In the genomic region with DNA sequence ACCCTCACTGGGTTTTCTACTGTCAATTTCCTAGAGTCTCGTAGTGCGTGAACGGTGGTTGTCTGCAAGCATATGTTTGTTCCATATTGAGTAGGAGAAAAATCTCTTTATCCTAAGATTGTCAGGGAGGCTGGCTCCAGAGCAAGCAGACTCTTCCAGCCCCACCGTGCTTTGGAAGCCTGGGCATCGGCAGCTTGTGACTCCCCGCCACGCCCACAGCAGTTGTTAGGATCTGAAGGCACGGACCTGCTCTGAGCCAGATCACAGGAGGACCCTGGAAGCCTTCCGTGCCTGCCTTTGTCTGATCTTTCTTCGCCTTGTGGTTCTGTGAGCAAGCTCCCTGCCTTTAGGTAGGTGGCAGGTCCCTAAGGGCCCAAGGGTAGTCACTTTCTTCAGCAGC, we compare ENCODE assay signal across 11 mouse cellular contexts. TPM values are rescaled to one million over a fixed set of nuclear protein-coding genes. Genes with fewer than 3 reads are reported as not detected.
DNase-seq lines count a peak whose midpoint lies in the region; ATAC-seq and TF ChIP-seq lines count a peak whose summit lies in the region.
"Had no signal": no experiment of that assay in that cellular context is flagged by ENCODE, and none has a peak within 500 bp of the region (broad histone marks: within the 10 kb centered on the region; RNA-seq: fewer than 3 reads in every experiment).

No protein-coding gene starts in this region.

- H3K4me3 ChIP-seq in hindbrain, embryonic 10.5 days, result no peak overlapping the region
- no peak overlapping the region for H3K4me3 ChIP-seq in hindbrain, embryonic 11.5 days (ENCODE audit: low read depth, low read length)
- H3K4me3 ChIP-seq in hindbrain, embryonic 12.5 days, result no peak overlapping the region
- H3K4me3 ChIP-seq in midbrain, postnatal 0 days (ENCODE audit: low read depth, low read length), result no peak overlapping the region
- no peak overlapping the region for H3K4me3 ChIP-seq in liver, embryonic 11.5 days (ENCODE audit: low read depth, low read length)
- H3K4me3 ChIP-seq: limb, embryonic 10.5 days had no signal

- no peak for ATAC-seq in hindbrain, embryonic 11.5 days (ENCODE audit: low FRiP score)
- no peak for ATAC-seq in hindbrain, embryonic 12.5 days (ENCODE audit: low FRiP score)
- ATAC-seq in midbrain, postnatal 0 days (ENCODE audit: low FRiP score), result no peak
- ATAC-seq in liver, embryonic 11.5 days (replicated peaks; ENCODE audit: low FRiP score), result no peak

- no peak for TF ChIP-seq CTCF in midbrain, postnatal 0 days (IDR thresholded peaks at IDR 0.05)

- H3K9ac ChIP-seq in hindbrain, embryonic 11.5 days (ENCODE audit: low read depth, low read length), result no peak overlapping the region
- no peak overlapping the region for H3K9ac ChIP-seq in hindbrain, embryonic 12.5 days
- H3K9ac ChIP-seq in midbrain, postnatal 0 days (replicated peaks; ENCODE audit: low read length, poor library complexity, severe bottlenecking), result 0 out of 2 replicates have a peak overlapping the region, but pooled peaks have one; percentile 13
- H3K9ac ChIP-seq in liver, embryonic 11.5 days (ENCODE audit: low read depth, low read length), result no peak overlapping the region

- H3K9me3 ChIP-seq in hindbrain, embryonic 10.5 days, result no peaks in the 10 kb centered on the region
- H3K9me3 ChIP-seq in hindbrain, embryonic 11.5 days (ENCODE audit: control insufficient read depth, low read length), result no peaks in the 10 kb centered on the region
- H3K9me3 ChIP-seq in hindbrain, embryonic 12.5 days (replicated peaks), result no peaks in the 10 kb centered on the region
- H3K9me3 ChIP-seq in midbrain, postnatal 0 days (ENCODE audit: low read length), result no peaks in the 10 kb centered on the region
- H3K9me3 ChIP-seq in liver, embryonic 11.5 days (ENCODE audit: control insufficient read depth, low read length), result no peaks in the 10 kb centered on the region
- H3K9me3 ChIP-seq: limb, embryonic 10.5 days had no signal

- peaks cover 52% of the 10 kb centered on the region for H3K4me1 ChIP-seq in hindbrain, embryonic 10.5 days (replicated peaks)
- peaks cover 12% of the 10 kb centered on the region for H3K4me1 ChIP-seq in hindbrain, embryonic 11.5 days (replicated peaks; ENCODE audit: control insufficient read depth, insufficient read depth, low read length)
- H3K4me1 ChIP-seq in hindbrain, embryonic 12.5 days, result peaks cover 49% of the 10 kb centered on the region
- H3K4me1 ChIP-seq in midbrain, postnatal 0 days (ENCODE audit: insufficient read depth, low read length), result peaks cover 24% of the 10 kb centered on the region
- peaks cover 32% of the 10 kb centered on the region for H3K4me1 ChIP-seq in liver, embryonic 11.5 days (replicated peaks; ENCODE audit: control insufficient read depth, insufficient read depth, low read length)

- WGBS in hindbrain, embryonic 10.5 days, result 53% methylated on average over 10 of the region's 10 CpGs
- WGBS in hindbrain, embryonic 11.5 days, result 60% methylated on average over 10 of the region's 10 CpGs
- WGBS in hindbrain, embryonic 12.5 days, result 52% methylated on average over 10 of the region's 10 CpGs
- 35% methylated on average over 10 of the region's 10 CpGs for WGBS in midbrain, postnatal 0 days
- 56% methylated on average over 10 of the region's 10 CpGs for WGBS in liver, embryonic 11.5 days

- no peaks in the 10 kb centered on the region for H3K36me3 ChIP-seq in hindbrain, embryonic 10.5 days
- H3K36me3 ChIP-seq in hindbrain, embryonic 11.5 days (ENCODE audit: control insufficient read depth, insufficient read depth, low read length), result no peaks in the 10 kb centered on the region
- H3K36me3 ChIP-seq in hindbrain, embryonic 12.5 days, result no peaks in the 10 kb centered on the region
- no peaks in the 10 kb centered on the region for H3K36me3 ChIP-seq in midbrain, postnatal 0 days (ENCODE audit: insufficient read depth, low read length)
- no peaks in the 10 kb centered on the region for H3K36me3 ChIP-seq in liver, embryonic 11.5 days (ENCODE audit: control insufficient read depth, insufficient read depth, low read length)
- H3K36me3 ChIP-seq: limb, embryonic 10.5 days had no signal

- no peak overlapping the region for H3K4me2 ChIP-seq in hindbrain, embryonic 11.5 days (replicated peaks; ENCODE audit: low read depth, low read length)
- no peak overlapping the region for H3K4me2 ChIP-seq in hindbrain, embryonic 12.5 days (replicated peaks)
- no peak overlapping the region for H3K4me2 ChIP-seq in midbrain, postnatal 0 days (ENCODE audit: low read depth, low read length, poor library complexity, severe bottlenecking)
- H3K4me2 ChIP-seq in liver, embryonic 11.5 days, result no peak overlapping the region

- no peaks in the 10 kb centered on the region for H3K27me3 ChIP-seq in hindbrain, embryonic 10.5 days (ENCODE audit: insufficient read depth, poor library complexity, severe bottlenecking)
- no peaks in the 10 kb centered on the region for H3K27me3 ChIP-seq in hindbrain, embryonic 11.5 days (ENCODE audit: control insufficient read depth, insufficient read depth, low read length)
- no peaks in the 10 kb centered on the region for H3K27me3 ChIP-seq in hindbrain, embryonic 12.5 days
- H3K27me3 ChIP-seq in midbrain, postnatal 0 days (ENCODE audit: insufficient read depth, low read length), result no peaks in the 10 kb centered on the region
- peaks cover 4% of the 10 kb centered on the region; the same call in 1 of the 2 replicates for H3K27me3 ChIP-seq in liver, embryonic 11.5 days (replicated peaks; ENCODE audit: control insufficient read depth, insufficient read depth, low read length)

- peak overlapping the region; percentile 69 for H3K27ac ChIP-seq in hindbrain, embryonic 10.5 days
- H3K27ac ChIP-seq in hindbrain, embryonic 11.5 days (ENCODE audit: low read depth, low read length), result no peak overlapping the region
- H3K27ac ChIP-seq in hindbrain, embryonic 12.5 days, result peak overlapping the region; percentile 41; the same call in 1 of the 2 replicates
- H3K27ac ChIP-seq in midbrain, postnatal 0 days (ENCODE audit: low read depth, low read length), result peak overlapping the region; percentile 51
- H3K27ac ChIP-seq in liver, embryonic 11.5 days (ENCODE audit: low read depth, low read length), result no peak overlapping the region
- H3K27ac ChIP-seq: limb, embryonic 10.5 days had no signal

- no peak for DNase-seq in hindbrain, embryonic 10.5 days (ENCODE audit: low spot score)
- no peak for DNase-seq in hindbrain, embryonic 11.5 days (ENCODE audit: low spot score)
- peak; percentile 72 for DNase-seq in cerebellum, adult 8-10 months
- DNase-seq in midbrain, postnatal 0 days (ENCODE audit: low spot score), result peak; percentile 66
- no peak for DNase-seq in liver, embryonic 11.5 days (ENCODE audit: low spot score)
- no peak for DNase-seq in lung, postnatal 4 days
- DNase-seq in gastrocnemius, adult 8-10 months (ENCODE audit: low spot score in 2 of 2), result no peak
- DNase-seq: gastrocnemius, postnatal 36 days; lung, postnatal 14 days had no signal

RNA-seq across cellular contexts. Expression of a gene that starts 21.6 kb away (rescaled TPM):
- polyA plus RNA-seq in hindbrain, embryonic 10.5 days (2016; fragmentation: Nextera tagmentation; extraction: Ambion mirVana), result 8.4 and 11.0 TPM in 2 replicates
- 12.1 and 13.9 TPM in 2 replicates for polyA plus RNA-seq in hindbrain, embryonic 11.5 days (2014; fragmentation: Nextera tagmentation; extraction: Ambion mirVana)
- polyA plus RNA-seq in hindbrain, embryonic 12.5 days (2016; fragmentation: Nextera tagmentation; extraction: Ambion mirVana), result 15.2 and 15.7 TPM in 2 replicates
- 24.1 and 28.4 TPM in 2 replicates for total RNA-seq in midbrain, postnatal 0 days (2014; rRNA removed)
- polyA plus RNA-seq in midbrain, postnatal 0 days (2015; fragmentation: Nextera tagmentation; extraction: Ambion mirVana), result 15.7 and 15.8 TPM in 2 replicates
- polyA plus RNA-seq in liver, embryonic 11.5 days (2014; fragmentation: Nextera tagmentation; extraction: Ambion mirVana), result 13.1 and 14.6 TPM in 2 replicates
- 100 to 1,000 TPM; 126 to 164 (median 145) TPM for total RNA-seq in gastrocnemius, adult 8-10 months (2022)

Comparison
In these comparisons a context has a peak if more than half of its experiments do, and no peak if none do; other contexts are left out.
1. H3K27ac ChIP-seq: peak in hindbrain, embryonic 10.5 days (single experiment), hindbrain, embryonic 12.5 days (single experiment) and midbrain, postnatal 0 days (single experiment); none in hindbrain, embryonic 11.5 days (single experiment) and liver, embryonic 11.5 days (single experiment).
2. DNase-seq: peak in cerebellum, adult 8-10 months (single experiment) and midbrain, postnatal 0 days (single experiment); none in hindbrain, embryonic 10.5 days (single experiment), hindbrain, embryonic 11.5 days (single experiment), liver, embryonic 11.5 days (single experiment), lung, postnatal 4 days (0 of 2) and gastrocnemius, adult 8-10 months (0 of 2).